Mouse (Mus musculus): Measurements from ENCODE around the gene Rad51b. TPM values are rescaled to one million over a fixed set of nuclear protein-coding genes. Genes with fewer than 3 reads are reported as not detected.

Rad51b gene
- total RNA-seq, 2 experiments from 2014 or later = 2.0 TPM

DNA sequence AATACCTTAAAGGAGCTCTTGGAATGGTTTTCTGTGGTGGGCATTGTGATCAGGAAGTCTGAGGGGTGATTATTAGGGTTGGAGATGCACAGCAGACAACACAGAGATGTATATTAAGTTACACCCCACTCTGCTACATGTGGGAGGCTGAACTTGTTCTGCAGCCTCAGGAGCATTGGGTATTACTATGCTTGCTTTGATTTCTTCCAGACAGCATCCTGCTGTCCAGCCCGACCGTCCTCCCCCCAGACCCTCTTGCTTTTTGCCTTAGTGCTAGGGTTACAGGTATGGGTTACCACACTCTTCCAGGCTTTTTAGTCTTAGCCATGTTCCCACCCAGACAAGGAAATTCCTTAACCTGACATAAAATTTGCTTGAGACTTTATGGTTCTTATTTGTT is 30.8 kb downstream of the Rad51b start:
- DNase-seq = no peak
- intact Hi-C loops (cut with DNase I) = no loop called here

- intact Hi-C loops (cut with DNase I) = no loop called here
- no peak for DNase-seq
Measured at GRCm38 (mm10) chr12:79330571-79330970, 33.5 kb downstream of the Rad51b start.

GRCm38 (mm10) chr12:79331722-79332121 is 34.6 kb downstream of the Rad51b start:
- no peak for DNase-seq
- intact Hi-C loops (cut with DNase I) = no loop called here

DNA sequence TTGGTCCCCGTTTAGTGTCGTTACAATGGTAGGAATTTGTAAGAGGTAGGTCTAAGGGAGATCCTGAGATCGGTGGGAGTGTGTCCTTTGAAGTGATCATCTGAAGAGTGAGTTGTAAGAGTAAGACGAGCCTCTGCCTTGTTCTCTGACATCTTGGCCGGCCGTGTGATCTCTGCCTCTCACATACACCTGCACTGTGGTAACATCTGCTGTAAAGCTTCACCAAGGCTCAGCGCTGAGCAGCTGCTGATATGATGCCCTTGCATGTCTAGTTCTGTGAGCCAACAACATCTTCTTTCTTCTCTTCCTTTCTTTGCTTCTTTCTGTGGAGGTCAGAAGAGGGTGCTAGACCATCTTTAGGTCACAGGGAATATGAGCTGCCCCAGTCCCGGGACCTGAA is 41.7 kb downstream of the Rad51b start:
- intact Hi-C loops (cut with DNase I) = no loop called here
- no peak for DNase-seq

GRCm38 (mm10) chr12:79340513-79340912 is 43.4 kb downstream of the Rad51b start:
- intact Hi-C loops (cut with DNase I) = no loop called here
- DNase-seq = peak; percentile 31 to 35

DNA sequence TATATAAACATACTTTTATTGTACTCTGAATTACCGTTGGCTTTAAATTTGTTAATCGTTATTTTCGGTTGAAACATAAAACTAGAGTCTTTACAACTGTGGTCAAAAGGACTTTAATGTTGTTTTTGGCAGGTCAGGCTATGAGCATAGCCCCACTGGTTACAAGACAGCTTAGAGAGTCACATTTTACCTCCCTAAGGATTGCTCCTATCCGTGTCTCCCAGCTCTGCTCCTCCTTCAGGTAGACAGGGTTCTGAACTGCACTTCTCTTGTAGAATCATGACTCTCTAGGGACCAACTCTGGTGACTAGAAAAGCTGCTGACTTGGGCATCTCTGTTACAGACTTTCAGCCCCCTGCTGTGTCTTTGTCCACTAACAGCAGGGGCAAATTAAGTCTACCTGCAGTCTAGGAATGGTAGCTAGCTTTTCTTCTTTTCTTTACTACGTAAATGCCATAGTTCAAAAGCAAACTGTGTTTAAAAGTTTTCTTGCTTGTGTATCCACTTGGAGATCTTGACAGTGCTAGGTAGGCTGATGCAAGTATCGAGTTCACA is 44.3 kb downstream of the Rad51b start:
- DNase-seq = no peak
- intact Hi-C loops (cut with DNase I) = no loop called here

DNA sequence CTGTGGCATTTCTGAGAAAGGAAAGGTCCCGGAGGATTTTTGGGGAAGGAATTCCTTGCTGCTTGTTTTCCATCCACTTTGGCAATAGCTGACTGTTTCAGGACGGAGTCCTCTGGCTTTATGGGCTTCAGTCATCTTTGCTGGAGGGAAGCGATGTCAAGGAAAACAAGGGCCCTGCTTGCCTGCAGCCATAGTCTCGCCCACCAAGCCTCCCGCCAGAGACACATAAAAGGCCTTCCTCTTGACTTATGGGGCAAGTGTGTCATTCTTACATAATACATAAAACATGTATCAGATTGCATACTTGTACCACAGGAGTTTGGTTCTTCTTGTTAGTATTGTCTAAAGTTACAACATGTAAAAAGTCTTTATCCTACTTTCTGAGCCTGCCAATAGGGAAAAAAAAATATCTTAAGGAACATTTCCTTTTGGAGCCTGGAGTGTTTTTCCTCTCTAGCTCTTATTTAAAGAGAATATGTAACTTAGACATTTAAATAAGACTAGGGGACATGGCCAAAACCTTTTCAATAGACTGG is 49.2 kb downstream of the Rad51b start:
- no peak for DNase-seq
- intact Hi-C loops (cut with DNase I) = no loop called here

DNA sequence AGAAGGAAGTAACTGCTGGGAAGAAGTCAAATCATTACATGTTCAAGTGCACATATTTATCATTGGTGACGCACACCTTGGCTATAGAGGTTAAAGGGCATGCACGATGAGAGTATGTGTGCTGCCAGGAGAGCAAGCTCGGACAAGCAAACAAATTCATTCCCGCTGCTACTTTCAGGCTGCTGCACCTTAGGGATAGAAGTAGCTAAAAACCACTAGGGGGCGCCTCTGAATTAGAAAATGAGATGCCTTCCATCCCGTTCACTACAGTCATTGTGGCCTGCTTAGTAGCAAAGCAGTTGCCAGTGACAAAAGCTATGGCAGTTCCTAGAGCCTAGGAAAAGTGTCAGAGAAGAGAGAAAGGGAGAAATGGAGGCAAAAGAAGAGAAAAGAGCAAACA is 50.6 kb downstream of the Rad51b start:
- peak; percentile 80 to 85 for DNase-seq

GRCm38 (mm10) chr12:79351461-79351860 is 54.4 kb downstream of the Rad51b start:
- intact Hi-C loops (cut with DNase I) = no loop called here

More for the DNA sequence above, 50.6 kb downstream of the Rad51b start:
- intact Hi-C loops (cut with DNase I) = no loop called here

GRCm38 (mm10) chr12:79352086-79352741 is 55.1 kb downstream of the Rad51b start:
- no peak for DNase-seq
- intact Hi-C loops (cut with DNase I) = no loop called here

More at GRCm38 (mm10) chr12:79351461-79351860, 54.4 kb downstream of the Rad51b start:
- DNase-seq = no peak

DNA sequence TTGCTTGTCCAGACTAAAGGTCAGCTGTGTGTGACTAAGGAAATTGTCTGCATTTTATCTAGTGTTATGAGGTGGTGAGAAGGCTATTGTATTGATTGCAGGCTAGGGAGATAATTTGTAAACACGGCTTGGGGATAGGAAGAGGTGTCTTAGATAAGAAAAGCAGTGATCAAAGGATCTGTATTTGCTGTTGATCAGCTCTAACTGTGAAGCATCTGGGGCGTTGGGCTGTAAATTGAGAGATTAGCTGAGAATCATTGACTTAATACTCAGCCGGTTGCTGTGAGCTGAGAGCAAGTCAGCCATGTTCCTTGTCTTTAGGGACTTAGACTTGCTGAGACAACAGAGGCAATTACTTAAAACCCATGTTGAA is 55.6 kb downstream of the Rad51b start:
- intact Hi-C loops (cut with DNase I) = no loop called here
- DNase-seq = peak in 1 of 2 experiments; percentile 23

DNA sequence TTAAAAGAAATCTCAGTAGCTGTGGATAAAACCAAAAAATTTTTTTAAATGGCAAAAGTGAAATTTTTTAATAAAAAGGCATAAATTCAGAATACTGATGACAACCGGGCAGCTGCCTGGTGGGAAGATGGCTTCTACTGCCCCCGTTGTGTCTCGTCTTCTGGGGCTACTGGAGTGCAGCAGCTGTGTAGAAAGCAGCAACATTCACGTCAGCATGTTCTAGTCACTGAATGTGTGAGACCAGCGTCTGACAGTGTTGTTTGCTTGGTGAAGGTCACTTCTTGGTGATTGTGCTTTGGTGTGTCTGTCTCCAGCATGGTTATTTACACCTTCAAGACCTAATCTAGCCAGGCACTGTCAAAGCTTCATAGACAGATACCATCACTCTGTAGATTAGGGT is 56.3 kb downstream of the Rad51b start:
- peak in 1 of 2 experiments; percentile 23 for DNase-seq
- intact Hi-C loops (cut with DNase I) = no loop called here

DNA sequence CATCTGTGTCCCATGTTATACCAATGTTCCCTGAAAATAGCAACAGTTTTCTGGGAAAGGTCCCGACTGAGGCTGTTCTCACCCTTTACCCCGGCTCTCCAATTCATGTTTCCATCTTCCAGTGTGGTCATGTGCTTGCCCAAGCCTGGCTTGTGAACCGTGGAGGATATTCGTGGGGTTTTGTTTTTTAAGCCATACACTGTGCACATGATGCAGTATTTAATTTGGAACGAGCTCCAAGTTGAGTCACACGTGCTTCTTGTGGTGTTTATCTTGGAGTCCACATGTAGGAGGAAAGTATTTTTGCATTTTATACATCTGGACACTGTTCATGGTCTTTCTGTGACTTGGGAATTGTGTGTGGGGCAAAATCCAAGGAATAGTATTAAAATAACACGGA is 57.5 kb downstream of the Rad51b start:
- intact Hi-C loops (cut with DNase I) = no loop called here
- peak; percentile 21 for DNase-seq

DNA sequence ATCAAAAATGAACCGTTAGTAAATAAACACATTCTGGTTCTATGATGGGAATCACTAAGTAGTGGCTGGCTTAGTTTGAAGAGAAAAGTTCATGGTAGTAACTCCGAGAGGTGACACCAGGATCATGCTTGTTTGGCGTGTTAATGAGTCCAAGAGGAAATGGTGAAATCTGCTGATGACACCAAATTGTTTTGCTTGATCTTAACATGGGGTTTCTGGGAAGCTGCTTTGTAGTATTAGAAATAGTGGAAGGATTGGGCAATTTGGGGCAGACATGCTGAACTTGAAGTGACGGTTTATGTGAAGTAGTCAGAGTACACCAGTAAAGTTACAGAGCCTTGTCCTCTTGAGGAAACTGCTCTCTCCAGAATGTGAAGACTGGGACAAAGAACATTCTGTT is 59.1 kb downstream of the Rad51b start:
- DNase-seq = no peak
- intact Hi-C loops (cut with DNase I) = no loop called here

DNA sequence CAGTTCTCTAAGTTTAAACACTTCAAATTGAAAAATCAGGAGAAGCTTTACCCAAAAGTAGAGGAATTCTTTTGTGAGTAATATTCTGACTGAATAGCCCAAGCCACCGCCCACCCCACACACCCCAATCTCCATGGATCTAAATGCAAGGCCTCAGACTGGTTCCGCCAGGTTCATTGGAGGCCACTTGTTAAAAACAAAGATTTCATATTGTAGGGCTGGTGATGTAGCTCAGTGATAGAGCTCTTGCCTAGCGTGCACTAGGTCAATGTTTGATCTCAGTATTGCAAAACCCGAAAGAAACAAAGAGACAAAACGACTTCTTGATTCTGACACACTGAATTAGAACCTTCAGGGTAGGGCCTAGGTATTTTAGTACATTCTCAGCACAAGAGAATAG is 60.5 kb downstream of the Rad51b start:
- DNase-seq = no peak
- intact Hi-C loops (cut with DNase I) = loop anchor here (2.0 kb wide), 2 partner anchors 775 to 783 kb away; no protein-coding TSS in a partner anchor

GRCm38 (mm10) chr12:79358613-79359218 is 61.6 kb downstream of the Rad51b start:
- peak; percentile 75 to 82 for DNase-seq
- intact Hi-C loops (cut with DNase I) = loop anchor here (2.0 kb wide), 2 partner anchors 774 to 782 kb away; no protein-coding TSS in a partner anchor

DNA sequence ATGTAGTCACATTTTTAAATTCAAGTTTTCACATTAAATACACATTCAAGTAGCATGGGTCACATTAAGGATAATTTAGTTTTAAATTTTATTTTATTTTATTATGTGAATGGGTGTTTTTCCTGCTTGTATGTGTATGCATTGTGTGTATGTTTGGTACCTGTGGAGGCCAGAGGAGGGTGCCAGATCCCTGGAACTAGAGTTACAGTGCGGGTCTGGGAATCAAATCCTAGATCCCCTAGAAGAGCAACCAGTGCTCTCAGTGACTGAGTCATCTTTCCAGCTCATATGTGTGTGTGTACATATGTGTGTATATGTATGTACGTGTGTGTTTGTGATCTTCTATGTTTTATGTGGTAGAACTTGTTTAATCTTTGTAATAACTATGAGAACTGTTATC is 62.3 kb downstream of the Rad51b start:
- intact Hi-C loops (cut with DNase I) = loop anchor here (2.0 kb wide), 2 partner anchors 773 to 781 kb away; no protein-coding TSS in a partner anchor

GRCm38 (mm10) chr12:79362219-79362618 is 65.1 kb downstream of the Rad51b start:
- peak in 1 of 2 experiments; percentile 49 for DNase-seq
- intact Hi-C loops (cut with DNase I) = loop anchor here (2.0 to 5.0 kb wide), 2 partner anchors 160 to 251 kb away; no protein-coding TSS in a partner anchor

More for the DNA sequence above, 62.3 kb downstream of the Rad51b start:
- no peak for DNase-seq

DNA sequence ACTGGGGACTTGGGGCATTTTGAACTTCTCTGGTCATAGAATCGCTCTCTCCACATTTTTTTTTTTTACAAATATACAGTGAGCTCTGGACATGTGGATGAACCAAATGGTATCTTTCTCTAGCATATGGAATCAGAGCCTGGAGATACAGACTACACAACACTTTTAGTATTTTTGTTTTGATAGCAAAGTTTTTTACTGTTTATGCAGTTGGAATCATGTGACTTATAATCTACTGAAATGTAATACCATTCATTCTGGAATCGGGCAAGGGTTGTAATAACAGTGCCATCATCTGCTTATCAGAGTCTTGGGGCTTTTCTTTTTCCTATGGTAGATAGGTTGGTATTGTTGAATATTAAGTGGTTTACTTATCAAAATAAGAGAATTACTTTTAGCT is 67.2 kb downstream of the Rad51b start:
- intact Hi-C loops (cut with DNase I) = loop anchor here (5.0 kb wide), 1 partner anchor 158 kb away; no protein-coding TSS in a partner anchor

GRCm38 (mm10) chr12:79368818-79369217 is 71.7 kb downstream of the Rad51b start:
- intact Hi-C loops (cut with DNase I) = no loop called here
- peak; percentile 31 to 35 for DNase-seq

More for the DNA sequence above, 67.2 kb downstream of the Rad51b start:
- DNase-seq = no peak

GRCm38 (mm10) chr12:79369512-79370165 is 72.6 kb downstream of the Rad51b start:
- intact Hi-C loops (cut with DNase I) = no loop called here
- DNase-seq = no peak
